Comparison of ENCODE assay signal across 27 mouse cellular contexts in the genomic region with DNA sequence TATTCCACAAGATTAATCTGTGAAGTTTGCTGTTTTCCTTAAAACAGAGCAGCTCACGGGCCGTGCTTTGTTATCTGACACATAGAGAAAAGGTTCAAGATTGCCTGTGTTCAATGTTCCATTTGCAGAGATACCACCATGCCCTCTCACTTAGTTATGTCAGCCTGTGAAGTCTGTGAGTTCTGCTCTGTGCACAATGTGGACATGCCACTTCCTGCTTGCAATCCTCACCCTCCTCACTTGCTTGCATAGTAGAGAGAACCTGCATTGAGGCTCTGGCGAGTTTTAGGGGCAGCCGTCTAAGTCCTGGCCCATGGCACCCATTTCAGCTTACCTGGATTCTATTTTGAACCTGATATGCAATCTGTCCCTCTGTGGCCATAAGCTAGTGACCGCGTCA.
DNase-seq lines count a peak whose midpoint lies in the region; ATAC-seq lines count a peak whose summit lies in the region.
"Had no signal": no experiment of that assay in that cellular context is flagged by ENCODE, and none has a peak within 500 bp of the region (broad histone marks: within the 10 kb centered on the region; RNA-seq: fewer than 3 reads in every experiment).

No protein-coding gene starts in this region.

- no peaks in the 10 kb centered on the region for H3K9me3 ChIP-seq in heart, embryonic 11.5 days (replicated peaks; ENCODE audit: control insufficient read depth, low read length)
- H3K9me3 ChIP-seq in forebrain, embryonic 14.5 days (replicated peaks; ENCODE audit: control insufficient read depth, low read length): no peaks in the 10 kb centered on the region
- H3K9me3 ChIP-seq: embryonic facial prominence, embryonic 10.5 days; embryonic facial prominence, embryonic 13.5 days; forebrain, embryonic 12.5 days; heart, embryonic 13.5 days had no signal

- DNase-seq in heart, adult 9 months (ENCODE audit: low spot score in 2 of 2): no peak
- DNase-seq in thymus, postnatal 0 days (ENCODE audit: low spot score): peak; percentile 12
- DNase-seq in thymus, postnatal 4 days: no peak
- no peak for DNase-seq in forebrain, embryonic 14.5 days (ENCODE audit: low spot score)
- DNase-seq: adrenal gland, adult 8-10 months; adrenal gland, postnatal 25 days; cerebellum, adult 11-12 months; cerebellum, adult 8-10 months; cerebellum, postnatal 10 days; cerebellum, postnatal 36 days; embryo, embryonic 11 days; gastrocnemius, postnatal 10 days; gastrocnemius, postnatal 36 days; heart, adult 11 months; heart, postnatal 14 days; heart, postnatal 4 days had no signal

- 74% methylated on average over 6 of the region's 6 CpGs for WGBS in heart, embryonic 11.5 days (ENCODE audit: insufficient replicate concordance)
- WGBS in forebrain, embryonic 14.5 days: 93% methylated on average over 6 of the region's 6 CpGs

- H3K9ac ChIP-seq in heart, embryonic 11.5 days (ENCODE audit: low read depth, low read length): 0 out of 2 replicates have a peak overlapping the region, but pooled peaks have one; percentile 10
- no peak overlapping the region for H3K9ac ChIP-seq in forebrain, embryonic 14.5 days (ENCODE audit: low read length)
- H3K9ac ChIP-seq: embryonic facial prominence, embryonic 13.5 days; forebrain, embryonic 12.5 days; heart, embryonic 13.5 days; hindbrain, embryonic 14.5 days had no signal

- no peaks in the 10 kb centered on the region; the same call in none of the 2 replicates for H3K4me1 ChIP-seq in heart, embryonic 11.5 days (ENCODE audit: control insufficient read depth, insufficient read depth, low read length)
- H3K4me1 ChIP-seq in forebrain, embryonic 14.5 days (ENCODE audit: control insufficient read depth, insufficient read depth, low read length): no peaks in the 10 kb centered on the region
- H3K4me1 ChIP-seq: forebrain, embryonic 12.5 days had no signal

- no peak overlapping the region for H3K4me3 ChIP-seq in heart, embryonic 11.5 days (ENCODE audit: low read depth, low read length)
- no peak overlapping the region for H3K4me3 ChIP-seq in forebrain, embryonic 14.5 days (ENCODE audit: low read depth, low read length)
- H3K4me3 ChIP-seq: embryonic facial prominence, embryonic 10.5 days; embryonic facial prominence, embryonic 13.5 days; erythroblast, embryonic 14.5 days; forebrain, embryonic 12.5 days; heart, embryonic 13.5 days had no signal

- H3K36me3 ChIP-seq in heart, embryonic 11.5 days (ENCODE audit: control insufficient read depth, insufficient read depth, low read length): no peaks in the 10 kb centered on the region
- no peaks in the 10 kb centered on the region for H3K36me3 ChIP-seq in forebrain, embryonic 14.5 days (ENCODE audit: control insufficient read depth, insufficient read depth, low read length)
- H3K36me3 ChIP-seq: embryonic facial prominence, embryonic 10.5 days; embryonic facial prominence, embryonic 13.5 days; forebrain, embryonic 12.5 days; heart, embryonic 13.5 days had no signal

- no peak for ATAC-seq in heart, embryonic 11.5 days (replicated peaks; ENCODE audit: insufficient number of reproducible peaks, low FRiP score, low TSS enrichment)
- peak; percentile 57; the same call in 1 of the 2 replicates for ATAC-seq in megakaryocyte progenitor cell, adult 5-6 weeks (replicated peaks; ENCODE audit: poor library complexity)
- no peak for ATAC-seq in forebrain, embryonic 14.5 days
- ATAC-seq: activated CD4-positive, CD25-positive, alpha-beta regulatory T cell, adult 4 months; forebrain, embryonic 16.5 days; hindbrain, postnatal 0 days had no signal

- no peak overlapping the region for H3K4me2 ChIP-seq in heart, embryonic 11.5 days
- H3K4me2 ChIP-seq in forebrain, embryonic 14.5 days (ENCODE audit: low read length): no peak overlapping the region
- H3K4me2 ChIP-seq: embryonic facial prominence, embryonic 13.5 days; forebrain, embryonic 12.5 days; heart, embryonic 13.5 days; hindbrain, embryonic 14.5 days had no signal

- H3K27ac ChIP-seq in heart, embryonic 11.5 days (ENCODE audit: low read depth, low read length): no peak overlapping the region
- H3K27ac ChIP-seq in forebrain, embryonic 14.5 days (ENCODE audit: low read depth, low read length): no peak overlapping the region
- H3K27ac ChIP-seq: embryonic facial prominence, embryonic 10.5 days; embryonic facial prominence, embryonic 13.5 days; forebrain, embryonic 12.5 days; heart, embryonic 13.5 days; hindbrain, embryonic 14.5 days; hindbrain, postnatal 0 days had no signal

- H3K27me3 ChIP-seq in heart, embryonic 11.5 days (ENCODE audit: control insufficient read depth, insufficient read depth, low read length): no peaks in the 10 kb centered on the region
- no peaks in the 10 kb centered on the region for H3K27me3 ChIP-seq in forebrain, embryonic 14.5 days (replicated peaks; ENCODE audit: control insufficient read depth, insufficient read depth, low read length)
- H3K27me3 ChIP-seq: embryonic facial prominence, embryonic 13.5 days; forebrain, embryonic 12.5 days; heart, embryonic 13.5 days had no signal
